Mouse (Mus musculus): ENCODE measurements around the gene Tbcc. TPM values are rescaled to one million over a fixed set of nuclear protein-coding genes. Genes with fewer than 3 reads are reported as not detected.

The Tbcc gene
- total and polyA plus RNA-seq, 2 experiments from 2014 or later: 43.1 to 51.2 TPM

- Histone ChIP-seq H3K9me3 (ENCODE audit: low read length) (no peaks in the 10 kb centered on the region), H3K4me3 (ENCODE audit: low read depth, low read length) (no peak overlapping the region), H3K27ac (ENCODE audit: low read depth, low read length) (no peak overlapping the region), H3K4me1 (ENCODE audit: insufficient read depth, low read length) (no peaks in the 10 kb centered on the region), H3K36me3 (ENCODE audit: insufficient read depth, low read length) (no peaks in the 10 kb centered on the region), H3K9ac (replicated peaks; ENCODE audit: low read length, poor library complexity, severe bottlenecking) (no peak overlapping the region), H3K27me3 (ENCODE audit: insufficient read depth, low read length) (no peaks in the 10 kb centered on the region), H3K4me2 (ENCODE audit: low read depth, low read length, poor library complexity, severe bottlenecking) (no peak overlapping the region)
- ATAC-seq (ENCODE audit: low FRiP score): no peak
- no peak for DNase-seq (ENCODE audit: low spot score)
- 87% methylated on average over 6 of the region's 6 CpGs for WGBS
- TF ChIP-seq CTCF (IDR thresholded peaks at IDR 0.05): no peak
Measured at GRCm38 (mm10) chr17:46881728-46882127, 8.8 kb upstream of the Tbcc start.

GRCm38 (mm10) chr17:46883107-46883506 is 7.4 kb upstream of the Tbcc start:
- TF ChIP-seq CTCF (IDR thresholded peaks at IDR 0.05): no peak
- no peaks in the 10 kb centered on the region for H3K9me3 ChIP-seq (ENCODE audit: low read length)
- H3K4me3 ChIP-seq (ENCODE audit: low read depth, low read length): no peak overlapping the region
- 93% methylated on average over 9 of the region's 9 CpGs for WGBS
- H3K27me3 ChIP-seq (ENCODE audit: insufficient read depth, low read length): no peaks in the 10 kb centered on the region
- H3K27ac ChIP-seq (ENCODE audit: low read depth, low read length): no peak overlapping the region
- H3K9ac ChIP-seq (replicated peaks; ENCODE audit: low read length, poor library complexity, severe bottlenecking): no peak overlapping the region
- no peaks in the 10 kb centered on the region for H3K4me1 ChIP-seq (ENCODE audit: insufficient read depth, low read length)
- no peaks in the 10 kb centered on the region for H3K36me3 ChIP-seq (ENCODE audit: insufficient read depth, low read length)
- ATAC-seq (ENCODE audit: low FRiP score) (no peak), DNase-seq (ENCODE audit: low spot score) (no peak)
- H3K4me2 ChIP-seq (ENCODE audit: low read depth, low read length, poor library complexity, severe bottlenecking): no peak overlapping the region

- no peak for ATAC-seq (ENCODE audit: low FRiP score)
- DNase-seq (ENCODE audit: low spot score): no peak
- TF ChIP-seq CTCF (IDR thresholded peaks at IDR 0.05): no peak
- H3K4me3 ChIP-seq (ENCODE audit: low read depth, low read length): no peak overlapping the region
- no peak overlapping the region for H3K9ac ChIP-seq (replicated peaks; ENCODE audit: low read length, poor library complexity, severe bottlenecking)
- no peaks in the 10 kb centered on the region for H3K9me3 ChIP-seq (ENCODE audit: low read length)
- 97% methylated on average over 6 of the region's 6 CpGs for WGBS
- H3K27ac ChIP-seq (ENCODE audit: low read depth, low read length): no peak overlapping the region
- H3K27me3 ChIP-seq (ENCODE audit: insufficient read depth, low read length): no peaks in the 10 kb centered on the region
- H3K4me2 ChIP-seq (ENCODE audit: low read depth, low read length, poor library complexity, severe bottlenecking): no peak overlapping the region
- no peaks in the 10 kb centered on the region for H3K4me1 ChIP-seq (ENCODE audit: insufficient read depth, low read length)
- no peaks in the 10 kb centered on the region for H3K36me3 ChIP-seq (ENCODE audit: insufficient read depth, low read length)
Measured at GRCm38 (mm10) chr17:46884766-46885165, 5.7 kb upstream of the Tbcc start.

- Histone ChIP-seq H3K4me1 (ENCODE audit: insufficient read depth, low read length) (no peaks in the 10 kb centered on the region), H3K27ac (ENCODE audit: low read depth, low read length) (no peak overlapping the region), H3K36me3 (ENCODE audit: insufficient read depth, low read length) (no peaks in the 10 kb centered on the region), H3K4me2 (ENCODE audit: low read depth, low read length, poor library complexity, severe bottlenecking) (no peak overlapping the region), H3K9me3 (ENCODE audit: low read length) (no peaks in the 10 kb centered on the region), H3K9ac (replicated peaks; ENCODE audit: low read length, poor library complexity, severe bottlenecking) (no peak overlapping the region; the same call in 1 of the 2 replicates), H3K4me3 (ENCODE audit: low read depth, low read length) (no peak overlapping the region), H3K27me3 (ENCODE audit: insufficient read depth, low read length) (no peaks in the 10 kb centered on the region)
- DNase-seq (ENCODE audit: low spot score) (no peak), ATAC-seq (ENCODE audit: low FRiP score) (no peak)
- TF ChIP-seq CTCF (IDR thresholded peaks at IDR 0.05): no peak
- WGBS: 76% methylated on average over 11 of the region's 11 CpGs
Measured at GRCm38 (mm10) chr17:46885218-46885909, 5.1 kb upstream of the Tbcc start.

- Histone ChIP-seq H3K36me3 (ENCODE audit: insufficient read depth, low read length) (no peaks in the 10 kb centered on the region), H3K27ac (ENCODE audit: low read depth, low read length) (no peak overlapping the region), H3K9ac (replicated peaks; ENCODE audit: low read length, poor library complexity, severe bottlenecking) (no peak overlapping the region; the same call in 1 of the 2 replicates), H3K4me1 (ENCODE audit: insufficient read depth, low read length) (no peaks in the 10 kb centered on the region), H3K4me3 (ENCODE audit: low read depth, low read length) (no peak overlapping the region), H3K9me3 (ENCODE audit: low read length) (no peaks in the 10 kb centered on the region), H3K27me3 (ENCODE audit: insufficient read depth, low read length) (no peaks in the 10 kb centered on the region), H3K4me2 (ENCODE audit: low read depth, low read length, poor library complexity, severe bottlenecking) (no peak overlapping the region)
- ATAC-seq (ENCODE audit: low FRiP score): no peak
- no peak for TF ChIP-seq CTCF (IDR thresholded peaks at IDR 0.05)
- no peak for DNase-seq (ENCODE audit: low spot score)
- 58% methylated on average over 17 of the region's 17 CpGs for WGBS
Measured at GRCm38 (mm10) chr17:46885910-46886643, 4.4 kb upstream of the Tbcc start.

Data from midbrain, postnatal 0 days (tissue).